Mouse (Mus musculus) limb, embryonic 15.5 days (tissue): ENCODE measurements at regions not wholly inside any gene's neighbourhood (a gene's known extent, or its start where the extent isn't known, plus 50 kb on each side); places are given as distances from the start of the nearest gene placed in this dataset.
"Not testable (repeated sequence)": the region's sequence is repeated elsewhere in the genome, so short reads cannot be mapped to it uniquely, and the experiment has no call there.

Source experiments
- ATAC-seq: fragments of 200-750 bp; cut with Nextera tagmentation; 2 replicates; pipeline ENCODE4 v1.8.0; 2017; ENCODE audit warnings: low read depth, moderate TSS enrichment; ENCODE audit not compliant: insufficient number of reproducible peaks, low FRiP score, low TSS enrichment
- H3K27ac ChIP-seq: fragments of 300-500 bp; sonication (generic); 2 replicates; pipeline ENCODE4 v1.5.1; 2015; ENCODE audit warnings: moderate library complexity, mild to moderate bottlenecking, inconsistent platforms
- H3K27me3 ChIP-seq: fragments of 300-500 bp; sonication (generic); 2 replicates; pipeline ENCODE4 v1.6.1; 2015; ENCODE audit warnings: inconsistent platforms
- H3K36me3 ChIP-seq: fragments of 300-500 bp; sonication (generic); 2 replicates; pipeline ENCODE4 v1.6.1; 2015; ENCODE audit warnings: inconsistent platforms
- H3K4me1 ChIP-seq: fragments of 300-500 bp; sonication (generic); 2 replicates; pipeline ENCODE4 v1.6.1; 2015; ENCODE audit warnings: inconsistent platforms
- H3K4me2 ChIP-seq: fragments of 300-500 bp; sonication (generic); 2 replicates; pipeline ENCODE4 v1.6.1; 2015; ENCODE audit warnings: mild to moderate bottlenecking, inconsistent platforms
- H3K4me3 ChIP-seq: fragments of 300-500 bp; sonication (generic); 2 replicates; pipeline ENCODE4 v1.5.1; 2015; ENCODE audit warnings: mild to moderate bottlenecking, inconsistent platforms
- H3K9ac ChIP-seq: fragments of 300-500 bp; sonication (generic); 2 replicates; pipeline ENCODE4 v1.6.1; 2015; ENCODE audit warnings: inconsistent platforms
- H3K9me3 ChIP-seq: fragments of 300-500 bp; sonication (generic); 2 replicates; pipeline ENCODE4 v1.6.1; 2016; ENCODE audit warnings: inconsistent platforms
- WGBS: fragments of 180-500 bp; shearing (Covaris S2); methylation state at CpG from one replicate; pipeline ENCODE4 v1.1.7; 2015; 5-methylcytosine and 5-hydroxymethylcytosine counted together

DNA sequence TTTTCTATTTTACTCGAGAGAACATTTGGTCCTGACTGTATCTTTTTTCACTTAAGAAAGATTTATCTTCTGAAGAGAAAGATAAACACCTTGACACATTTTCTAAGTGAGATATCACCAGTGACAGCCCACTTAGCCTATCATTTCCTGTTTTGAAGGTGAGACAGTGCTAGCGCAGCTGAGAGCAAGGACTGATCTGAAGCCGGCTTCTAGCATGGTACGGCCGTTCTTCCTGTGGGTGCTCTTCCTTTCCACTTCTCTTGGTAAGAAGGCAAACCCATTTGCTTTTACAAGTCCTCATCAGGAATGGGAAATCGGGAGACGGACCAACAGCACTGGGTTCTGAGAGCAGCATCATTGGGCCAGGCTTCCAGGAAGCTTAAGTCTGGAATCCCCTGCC lies 293.1 kb downstream of the Dad1 start:
- 66% methylated on average over 7 of the region's 7 CpGs for WGBS

DNA sequence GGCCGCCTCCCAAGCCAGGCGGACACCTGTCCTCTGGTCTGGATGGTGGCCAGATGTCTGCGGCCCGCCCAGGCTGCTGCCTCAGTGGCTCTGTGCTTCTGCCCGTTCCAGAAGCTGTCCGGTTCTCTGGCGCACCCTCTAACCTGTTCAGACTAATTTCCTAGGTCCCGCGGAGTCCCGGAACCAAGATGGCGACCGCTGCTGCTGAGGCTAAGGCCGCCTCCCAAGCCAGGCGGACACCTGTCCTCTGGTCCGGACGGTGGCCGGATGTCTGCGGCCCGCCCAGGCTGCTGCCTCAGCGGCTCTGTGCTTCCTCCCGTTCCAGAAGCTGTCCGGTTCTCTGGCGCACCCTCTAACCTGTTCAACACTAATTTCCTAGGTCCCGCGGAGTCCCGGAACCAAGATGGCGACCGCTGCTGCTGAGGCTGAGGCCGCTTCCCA lies 318.1 kb downstream of the Dad1 start:
- not testable (repeated sequence) for H3K4me2 ChIP-seq, H3K4me1 ChIP-seq, H3K9ac ChIP-seq, H3K27me3 ChIP-seq, H3K9me3 ChIP-seq, H3K4me3 ChIP-seq, H3K27ac ChIP-seq, ATAC-seq, H3K36me3 ChIP-seq
- 95% methylated on average over 29 of the region's 29 CpGs for WGBS

More for the DNA sequence above, 293.1 kb downstream of the Dad1 start:
- no peaks in the 10 kb centered on the region for H3K4me1 ChIP-seq
- no peak for ATAC-seq
- no peaks in the 10 kb centered on the region for H3K27me3 ChIP-seq
- H3K36me3 ChIP-seq = no peaks in the 10 kb centered on the region
- H3K9me3 ChIP-seq = no peaks in the 10 kb centered on the region
- no peak overlapping the region for H3K4me2 ChIP-seq
- no peak overlapping the region for H3K27ac ChIP-seq
- no peak overlapping the region for H3K9ac ChIP-seq
- no peak overlapping the region for H3K4me3 ChIP-seq

DNA sequence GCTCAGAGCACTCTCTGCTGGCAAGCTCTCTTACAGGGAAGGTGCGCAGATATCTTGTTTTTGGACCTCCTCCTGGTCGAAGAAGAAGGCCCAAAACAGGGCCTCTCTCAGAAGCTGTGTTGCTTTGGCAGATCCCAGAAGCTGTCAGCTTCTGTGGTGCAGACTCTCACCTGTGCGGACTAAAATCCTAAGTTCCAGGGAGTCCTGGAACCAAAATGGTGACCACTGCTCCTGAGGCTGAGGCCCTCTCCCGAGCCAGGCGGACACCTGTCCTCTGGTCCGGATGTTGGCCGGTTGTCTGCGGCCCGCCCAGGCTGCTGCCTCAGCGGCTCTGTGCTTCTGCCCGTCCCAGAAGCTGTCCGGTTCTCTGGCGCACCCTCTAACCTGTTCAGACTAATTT lies 318.6 kb downstream of the Dad1 start:
- not testable (repeated sequence) for ATAC-seq, H3K4me2 ChIP-seq
- 94% methylated on average over 5 of the region's 13 CpGs for WGBS

DNA sequence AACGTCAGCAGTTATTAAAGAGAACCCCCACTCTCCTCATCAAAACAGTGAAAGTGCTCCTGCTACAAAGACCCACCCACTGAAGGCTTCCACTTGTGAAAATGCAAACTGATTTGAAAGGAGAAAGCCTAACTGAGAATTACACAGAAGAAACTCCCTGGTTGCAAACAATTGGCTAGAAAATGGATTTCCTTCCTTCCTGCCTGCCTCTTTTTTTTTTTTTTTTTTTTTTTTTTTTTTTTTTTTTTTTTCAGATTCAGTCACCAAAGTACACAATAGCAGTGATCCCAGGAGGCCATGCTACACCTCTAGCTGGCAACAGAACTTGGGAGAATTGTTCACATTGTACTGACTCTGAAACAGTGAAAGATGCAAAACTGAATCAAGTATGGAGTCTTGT lies 343.0 kb downstream of the Dad1 start:
- Histone ChIP-seq H3K4me2 (no peak overlapping the region), H3K36me3 (no peaks in the 10 kb centered on the region), H3K9ac (no peak overlapping the region), H3K27ac (no peak overlapping the region), H3K4me3 (no peak overlapping the region), H3K4me1 (no peaks in the 10 kb centered on the region), H3K9me3 (no peaks in the 10 kb centered on the region), H3K27me3 (no peaks in the 10 kb centered on the region)
- ATAC-seq = no peak
- WGBS = 46% methylated on average over 1 of the region's 1 CpGs

More for the DNA sequence above, 318.6 kb downstream of the Dad1 start:
- not testable (repeated sequence) for H3K9me3 ChIP-seq, H3K36me3 ChIP-seq, H3K9ac ChIP-seq, H3K4me1 ChIP-seq, H3K27me3 ChIP-seq, H3K4me3 ChIP-seq, H3K27ac ChIP-seq

DNA sequence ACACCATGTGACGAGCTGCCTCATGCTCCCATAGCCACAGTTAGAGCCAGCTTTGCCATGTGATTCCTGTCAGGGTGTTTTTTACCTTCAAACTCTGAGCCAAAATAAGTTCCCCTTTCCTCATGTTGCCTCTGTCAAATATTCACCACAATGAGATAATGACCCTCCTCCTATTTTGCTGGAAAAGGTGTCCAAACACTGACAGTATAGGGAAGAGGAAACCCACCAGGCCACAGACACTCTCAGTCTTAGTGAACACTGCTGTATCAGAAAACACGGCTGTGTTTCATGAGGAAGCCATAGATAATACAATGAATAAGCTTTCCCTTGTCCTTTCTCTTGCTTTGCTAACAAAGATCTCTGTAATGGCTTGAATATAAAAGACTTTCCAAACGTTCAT lies 349.3 kb downstream of the Dad1 start:
- no peak for ATAC-seq
- no peaks in the 10 kb centered on the region for H3K4me1 ChIP-seq
- H3K4me2 ChIP-seq = no peak overlapping the region
- no peak overlapping the region for H3K9ac ChIP-seq
- no peak overlapping the region for H3K27ac ChIP-seq
- H3K36me3 ChIP-seq = no peaks in the 10 kb centered on the region
- WGBS = 75% methylated on average over 3 of the region's 3 CpGs
- no peaks in the 10 kb centered on the region for H3K27me3 ChIP-seq
- no peaks in the 10 kb centered on the region for H3K9me3 ChIP-seq
- H3K4me3 ChIP-seq = no peak overlapping the region

DNA sequence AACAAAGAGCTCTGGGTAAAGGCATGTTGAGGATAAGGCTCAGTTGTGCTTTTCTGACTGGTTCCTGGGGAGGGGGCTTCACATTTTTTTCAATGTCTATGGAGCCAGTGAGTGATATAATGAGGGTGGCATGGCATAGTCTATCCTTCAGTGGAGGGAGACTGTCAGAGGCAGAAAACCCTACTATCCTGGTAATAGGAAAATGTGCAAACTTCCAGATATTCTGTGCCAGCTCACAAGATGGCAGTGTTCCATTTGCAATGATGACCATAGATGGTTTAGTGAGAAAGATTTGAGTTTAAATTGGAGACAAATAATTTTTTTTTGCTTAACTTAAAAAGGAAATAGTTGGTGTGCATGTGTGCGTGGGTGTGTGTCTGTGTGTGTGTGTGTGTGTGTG lies 352.8 kb downstream of the Dad1 start:
- Histone ChIP-seq H3K4me1 (no peaks in the 10 kb centered on the region), H3K4me3 (no peak overlapping the region), H3K4me2 (no peak overlapping the region), H3K27me3 (no peaks in the 10 kb centered on the region), H3K36me3 (no peaks in the 10 kb centered on the region), H3K9me3 (no peaks in the 10 kb centered on the region), H3K9ac (no peak overlapping the region), H3K27ac (no peak overlapping the region)
- no peak for ATAC-seq
- WGBS = 85% methylated on average over 1 of the region's 1 CpGs

DNA sequence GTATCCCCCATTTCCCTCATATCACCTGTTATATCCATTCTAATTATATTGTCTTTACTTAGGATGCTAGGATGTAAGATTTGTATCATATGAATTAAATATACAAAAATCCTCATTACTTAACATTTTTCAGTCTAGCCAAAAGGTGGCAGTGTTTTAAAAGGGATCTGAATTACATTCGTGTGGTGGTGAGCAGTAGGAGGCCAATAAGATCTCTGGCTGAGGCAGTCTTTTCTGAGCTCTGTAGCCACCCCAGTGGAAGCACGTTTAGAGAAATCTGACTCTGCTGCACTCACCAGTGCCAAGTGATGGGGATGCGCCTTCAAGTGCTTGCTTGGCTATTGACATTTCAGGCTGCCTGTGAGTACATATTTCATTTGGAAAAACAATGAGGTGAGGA lies 372.6 kb downstream of the Dad1 start:
- H3K9me3 ChIP-seq = no peaks in the 10 kb centered on the region
- no peaks in the 10 kb centered on the region; the same call in 1 of the 2 replicates for H3K27me3 ChIP-seq
- H3K9ac ChIP-seq = no peak overlapping the region
- WGBS = 7% methylated on average over 3 of the region's 3 CpGs
- no peak overlapping the region for H3K4me2 ChIP-seq
- H3K4me1 ChIP-seq = no peaks in the 10 kb centered on the region
- no peak overlapping the region for H3K4me3 ChIP-seq
- ATAC-seq = no peak
- H3K36me3 ChIP-seq = no peaks in the 10 kb centered on the region
- H3K27ac ChIP-seq = no peak overlapping the region

DNA sequence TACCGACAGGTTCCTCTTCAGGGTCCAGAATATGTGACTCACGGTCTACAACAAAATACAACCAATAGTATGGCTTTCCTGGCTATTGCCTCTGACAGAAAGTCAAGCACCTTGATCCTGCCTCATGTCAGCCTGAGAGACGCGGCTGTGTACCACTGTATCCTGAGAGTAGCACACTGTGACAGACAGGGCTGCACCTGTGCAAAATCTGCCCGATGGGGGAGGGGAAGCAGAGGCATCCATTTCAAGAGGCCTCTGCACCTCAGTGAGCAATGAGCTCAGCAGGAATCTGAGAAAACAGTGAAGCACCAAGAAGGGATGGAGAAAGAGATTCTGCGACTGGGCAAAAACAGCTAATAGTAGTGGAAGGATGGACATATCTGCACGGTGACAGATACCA lies 377.3 kb downstream of the Dad1 start:
- Histone ChIP-seq H3K27ac (no peak overlapping the region), H3K4me3 (no peak overlapping the region), H3K9ac (no peak overlapping the region), H3K27me3 (no peaks in the 10 kb centered on the region; the same call in 1 of the 2 replicates), H3K4me1 (no peaks in the 10 kb centered on the region), H3K36me3 (no peaks in the 10 kb centered on the region), H3K9me3 (no peaks in the 10 kb centered on the region), H3K4me2 (no peak overlapping the region)
- WGBS = 64% methylated on average over 7 of the region's 7 CpGs
- no peak for ATAC-seq

DNA sequence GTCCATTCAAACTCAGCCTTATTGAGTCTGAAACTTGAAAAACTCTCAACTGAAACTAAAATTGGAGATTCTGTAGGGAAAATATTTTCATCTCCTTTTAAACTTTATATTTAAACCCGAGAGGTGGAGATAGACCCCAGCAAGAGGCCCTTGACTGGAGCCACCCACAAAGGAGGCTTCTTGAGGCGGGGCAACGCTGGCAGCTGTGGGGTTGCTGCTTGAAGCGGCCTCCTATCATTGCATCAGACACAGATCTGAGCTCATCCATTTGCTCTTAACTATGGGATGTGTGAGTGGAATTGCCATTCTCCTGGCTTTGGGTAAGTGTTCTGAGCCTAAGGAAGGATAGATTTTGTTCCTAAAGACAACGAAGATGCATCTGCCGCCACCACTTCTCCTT lies 378.2 kb downstream of the Dad1 start:
- 62% methylated on average over 6 of the region's 6 CpGs for WGBS
- no peak overlapping the region for H3K27ac ChIP-seq

DNA sequence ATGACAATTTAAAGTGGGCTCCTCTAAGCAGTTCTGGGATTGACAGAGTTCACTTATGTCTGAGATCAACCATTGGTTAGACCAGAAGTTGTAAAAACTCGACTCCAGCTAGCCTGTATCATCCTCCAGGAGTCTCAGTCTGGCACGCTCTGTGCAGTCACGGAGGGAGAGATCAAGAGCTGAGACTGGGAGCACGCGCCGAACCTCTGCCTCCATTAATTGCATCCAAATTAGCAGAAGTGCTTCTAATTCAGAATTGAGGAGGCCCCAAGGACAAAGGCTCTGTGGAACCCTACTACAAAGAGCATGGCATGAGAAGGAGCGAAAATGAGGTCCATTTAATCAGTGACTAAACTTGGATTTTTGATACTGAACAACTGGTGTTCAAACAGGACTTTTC lies 406.9 kb downstream of the Dad1 start:
- Histone ChIP-seq H3K4me1 (no peaks in the 10 kb centered on the region), H3K9ac (no peak overlapping the region), H3K9me3 (no peaks in the 10 kb centered on the region), H3K4me2 (no peak overlapping the region), H3K27ac (no peak overlapping the region), H3K36me3 (no peaks in the 10 kb centered on the region), H3K4me3 (no peak overlapping the region), H3K27me3 (no peaks in the 10 kb centered on the region)
- no peak for ATAC-seq
- 70% methylated on average over 7 of the region's 7 CpGs for WGBS

More for the DNA sequence above, 378.2 kb downstream of the Dad1 start:
- no peaks in the 10 kb centered on the region for H3K4me1 ChIP-seq
- no peak for ATAC-seq
- H3K36me3 ChIP-seq = no peaks in the 10 kb centered on the region
- H3K27me3 ChIP-seq = no peaks in the 10 kb centered on the region; the same call in 1 of the 2 replicates
- no peak overlapping the region for H3K9ac ChIP-seq
- no peaks in the 10 kb centered on the region for H3K9me3 ChIP-seq
- no peak overlapping the region for H3K4me3 ChIP-seq
- H3K4me2 ChIP-seq = no peak overlapping the region

DNA sequence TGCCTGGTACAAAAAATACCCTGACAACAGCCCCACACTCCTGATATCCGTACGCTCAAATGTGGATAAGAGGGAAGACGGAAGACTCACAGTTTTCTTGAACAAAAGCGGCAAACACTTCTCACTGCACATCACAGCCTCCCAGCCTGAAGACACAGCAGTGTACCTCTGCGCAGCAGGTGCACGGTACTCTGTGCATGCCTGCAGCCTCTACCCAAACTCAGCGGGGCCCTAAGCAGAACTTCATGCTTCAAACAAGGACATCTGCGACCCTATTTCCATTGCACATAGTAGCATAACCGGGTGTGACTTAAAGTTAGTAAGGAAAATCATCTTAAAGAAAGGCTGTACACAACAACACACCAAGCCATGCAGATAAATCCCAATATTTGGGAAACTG lies 408.3 kb downstream of the Dad1 start:
- Histone ChIP-seq H3K36me3 (no peaks in the 10 kb centered on the region), H3K4me1 (no peaks in the 10 kb centered on the region), H3K9ac (no peak overlapping the region), H3K4me3 (no peak overlapping the region), H3K4me2 (no peak overlapping the region), H3K27me3 (no peaks in the 10 kb centered on the region), H3K27ac (no peak overlapping the region), H3K9me3 (no peaks in the 10 kb centered on the region)
- 90% methylated on average over 9 of the region's 9 CpGs for WGBS
- ATAC-seq = no peak

DNA sequence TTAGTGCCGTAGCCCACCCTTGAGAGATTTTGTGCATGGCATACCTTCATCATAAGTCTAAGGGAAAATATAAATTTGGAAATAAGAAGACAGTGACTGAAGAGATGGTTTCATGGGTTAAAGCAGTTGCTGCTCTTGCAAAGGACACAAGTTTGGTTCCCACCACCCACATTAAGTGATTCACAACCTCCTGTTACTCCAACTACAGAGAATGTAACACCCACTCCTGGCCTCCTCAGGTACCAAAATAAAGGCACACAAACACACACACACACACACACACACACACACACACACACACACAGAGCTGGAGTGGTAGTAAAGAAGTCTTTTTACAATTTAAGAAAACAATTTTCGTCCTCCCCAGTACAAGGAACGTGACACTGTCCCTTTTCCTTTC lies 421.4 kb downstream of the Dad1 start:
- no peak overlapping the region for H3K27ac ChIP-seq
- WGBS = 81% methylated on average over 3 of the region's 3 CpGs
- ATAC-seq = no peak
- no peaks in the 10 kb centered on the region for H3K9me3 ChIP-seq
- H3K4me1 ChIP-seq = no peaks in the 10 kb centered on the region
- no peaks in the 10 kb centered on the region for H3K36me3 ChIP-seq
- H3K9ac ChIP-seq = no peak overlapping the region
- H3K27me3 ChIP-seq = no peaks in the 10 kb centered on the region
- H3K4me3 ChIP-seq = no peak overlapping the region
- H3K4me2 ChIP-seq = no peak overlapping the region

DNA sequence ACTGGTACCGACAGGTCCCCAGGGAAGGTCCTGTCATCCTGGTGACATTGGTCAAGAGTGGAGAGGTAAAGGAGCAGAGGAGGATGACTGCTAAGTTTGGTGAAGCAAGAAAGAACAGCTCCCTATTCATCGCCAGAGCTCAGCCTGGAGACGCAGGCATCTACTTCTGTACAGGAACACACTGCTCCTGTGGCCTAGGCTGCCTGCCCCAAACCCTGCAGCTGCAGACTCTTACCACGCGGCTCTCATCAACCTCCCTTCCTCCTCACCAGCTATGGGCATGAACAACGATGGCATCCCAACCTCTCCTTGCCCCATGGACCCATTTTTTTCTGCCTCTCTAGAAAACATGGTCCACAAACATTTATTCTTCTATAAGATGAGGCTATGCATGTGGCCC lies 422.3 kb downstream of the Dad1 start:
- Histone ChIP-seq H3K36me3 (no peaks in the 10 kb centered on the region), H3K4me1 (no peaks in the 10 kb centered on the region), H3K9ac (no peak overlapping the region), H3K27ac (no peak overlapping the region), H3K27me3 (no peaks in the 10 kb centered on the region), H3K4me2 (no peak overlapping the region), H3K9me3 (no peaks in the 10 kb centered on the region), H3K4me3 (no peak overlapping the region)
- 78% methylated on average over 6 of the region's 6 CpGs for WGBS
- ATAC-seq = no peak
